Mouse (Mus musculus) liver, embryonic 18 days (tissue): Measurements from ENCODE around the gene Grip2. TPM values are rescaled to one million over a fixed set of nuclear protein-coding genes. Genes with fewer than 3 reads are reported as not detected.

Source experiments
- polyA plus RNA-seq: library from polyadenylated mRNA; depleted of rRNA; stranded (reverse); fragments of >200 nt; gene quantifications from 2 replicates; pipeline ENCODE4 v1.2.3, GENCODE M21; 2012; rRNA removed

The Grip2 gene
- polyA plus RNA-seq, result 0.01 and 0.03 TPM in 2 replicates

GRCm38 (mm10) chr6:91827016-91827570 is at the start of gene Grip2:
Gene Grip2 (minus strand): TSS chr6:91827250.

Other genes starting within 250 kb of the Grip2 start
- 12.7 and 15.6 TPM in 2 replicates for gene Slc6a6, start 143.2 kb downstream of the Grip2 start, polyA plus RNA-seq
- gene Ccdc174, start 50.8 kb upstream of the Grip2 start, polyA plus RNA-seq, result 5.5 and 6.3 TPM in 2 replicates
- gene 4930590J08Rik, start 75.6 kb upstream of the Grip2 start, polyA plus RNA-seq, result 0.13 TPM in 2 replicates
- 2.2 and 2.6 TPM in 2 replicates for gene Fgd5, start 151.6 kb upstream of the Grip2 start, polyA plus RNA-seq